Mouse (Mus musculus): ENCODE data around the gene Stn1. TPM values are rescaled to one million over a fixed set of nuclear protein-coding genes. Genes with fewer than 3 reads are reported as not detected.

Stn1 gene
- total RNA-seq, 2 experiments from 2014 or later = 22.0 to 24.0 TPM

GRCm38 (mm10) chr19:47485997-47486566, 51.2 kb downstream of the Stn1 start:
- intact Hi-C loops (cut with DNase I) = loop anchor here (5.0 kb wide), 1 partner anchor 129 kb away; no protein-coding TSS in a partner anchor
- peak; percentile 62 to 67 for DNase-seq

- intact Hi-C loops (cut with DNase I) = no loop called here
- DNase-seq = no peak
Observed at GRCm38 (mm10) chr19:47484110-47484509, 53.2 kb downstream of the Stn1 start.

GRCm38 (mm10) chr19:47483346-47483745, 54.0 kb downstream of the Stn1 start:
- no peak for DNase-seq
- intact Hi-C loops (cut with DNase I) = no loop called here

- intact Hi-C loops (cut with DNase I) = no loop called here
Observed at GRCm38 (mm10) chr19:47473453-47473852, 63.9 kb downstream of the Stn1 start.

GRCm38 (mm10) chr19:47472881-47473400, 64.4 kb downstream of the Stn1 start:
- peak; percentile 60 to 75 for DNase-seq
- intact Hi-C loops (cut with DNase I) = no loop called here

More at GRCm38 (mm10) chr19:47473453-47473852, 63.9 kb downstream of the Stn1 start:
- DNase-seq = no peak

GRCm38 (mm10) chr19:47471808-47472207, 65.5 kb downstream of the Stn1 start:
- intact Hi-C loops (cut with DNase I) = no loop called here
- no peak for DNase-seq

- peak; percentile 62 to 72 for DNase-seq
- intact Hi-C loops (cut with DNase I) = loop anchor here (10.0 kb wide), 1 partner anchor 194 kb away; no protein-coding TSS in a partner anchor
Observed at GRCm38 (mm10) chr19:47468750-47469149, 68.6 kb downstream of the Stn1 start.

GRCm38 (mm10) chr19:47466775-47467174, 70.5 kb downstream of the Stn1 start:
- intact Hi-C loops (cut with DNase I) = loop anchor here (10.0 kb wide), 1 partner anchor 192 kb away; no protein-coding TSS in a partner anchor

GRCm38 (mm10) chr19:47465467-47465866, 71.8 kb downstream of the Stn1 start:
- DNase-seq = no peak
- intact Hi-C loops (cut with DNase I) = loop anchor here (2.0 to 10.0 kb wide), 3 partner anchors 37 to 191 kb away; no protein-coding TSS in a partner anchor

More at GRCm38 (mm10) chr19:47466775-47467174, 70.5 kb downstream of the Stn1 start:
- DNase-seq = no peak

- peak; percentile 77 to 79 for DNase-seq
- intact Hi-C loops (cut with DNase I) = loop anchor here (1.0 to 10.0 kb wide), 4 partner anchors 38 to 190 kb away; no protein-coding TSS in a partner anchor
Observed at GRCm38 (mm10) chr19:47464304-47465241, 72.7 kb downstream of the Stn1 start, which contains the start of gene Sh3pxd2a. Gene Sh3pxd2a, minus strand, starts transcription at chr19:47464401.

GRCm38 (mm10) chr19:47463636-47464303, 73.5 kb downstream of the Stn1 start:
- intact Hi-C loops (cut with DNase I) = loop anchor here (1.0 to 10.0 kb wide), 5 partner anchors 35 to 189 kb away; no protein-coding TSS in a partner anchor
- peak; percentile 91 for DNase-seq

GRCm38 (mm10) chr19:47463206-47463605, 74.1 kb downstream of the Stn1 start:
- no peak for DNase-seq

GRCm38 (mm10) chr19:47462725-47463124, 74.6 kb downstream of the Stn1 start:
- DNase-seq = no peak
- intact Hi-C loops (cut with DNase I) = loop anchor here (2.0 to 10.0 kb wide), 2 partner anchors 34 to 188 kb away; no protein-coding TSS in a partner anchor

More at GRCm38 (mm10) chr19:47463206-47463605, 74.1 kb downstream of the Stn1 start:
- intact Hi-C loops (cut with DNase I) = loop anchor here (2.0 to 10.0 kb wide), 2 partner anchors 34 to 188 kb away; no protein-coding TSS in a partner anchor

- DNase-seq = no peak
- intact Hi-C loops (cut with DNase I) = loop anchor here (2.0 to 10.0 kb wide), 2 partner anchors 33 to 187 kb away; no protein-coding TSS in a partner anchor
Observed at GRCm38 (mm10) chr19:47461838-47462237, 75.5 kb downstream of the Stn1 start.

GRCm38 (mm10) chr19:47461386-47461785, 75.9 kb downstream of the Stn1 start:
- DNase-seq = no peak
- intact Hi-C loops (cut with DNase I) = loop anchor here (10.0 kb wide), 1 partner anchor 187 kb away; no protein-coding TSS in a partner anchor

- intact Hi-C loops (cut with DNase I) = loop anchor here (10.0 kb wide), 1 partner anchor 186 kb away; no protein-coding TSS in a partner anchor
- DNase-seq = no peak
Observed at GRCm38 (mm10) chr19:47460120-47460960, 77.0 kb downstream of the Stn1 start.

- intact Hi-C loops (cut with DNase I) = no loop called here
- DNase-seq = no peak
Observed at GRCm38 (mm10) chr19:47459214-47459613, 78.1 kb downstream of the Stn1 start.

- peak in 1 of 2 experiments; percentile 43 for DNase-seq
- intact Hi-C loops (cut with DNase I) = no loop called here
Observed at GRCm38 (mm10) chr19:47458504-47459161, 78.7 kb downstream of the Stn1 start.

Data from heart, postnatal 10 days (tissue).